Mouse (Mus musculus): ENCODE measurements around the gene Maip1.

The Maip1 gene

GRCm38 (mm10) chr1:57428368-57429308 lies 22.5 kb downstream of the Maip1 start:
- peak; percentile 60 for DNase-seq (ENCODE audit: low read depth, low spot score)

- DNase-seq (ENCODE audit: low read depth, low spot score): peak; percentile 47
Measured at GRCm38 (mm10) chr1:57429786-57430483, 23.8 kb downstream of the Maip1 start.

- DNase-seq (ENCODE audit: low read depth, low spot score): no peak
Measured at GRCm38 (mm10) chr1:57433141-57433540, 27.0 kb downstream of the Maip1 start.

GRCm38 (mm10) chr1:57436408-57436807 lies 30.3 kb downstream of the Maip1 start:
- peak; percentile 50 for DNase-seq (ENCODE audit: low read depth, low spot score)

- peak; percentile 52 for DNase-seq (ENCODE audit: low read depth, low spot score)
Measured at GRCm38 (mm10) chr1:57436954-57437353, 30.8 kb downstream of the Maip1 start.

GRCm38 (mm10) chr1:57439026-57439425 lies 32.9 kb downstream of the Maip1 start:
- DNase-seq (ENCODE audit: low read depth, low spot score): no peak

GRCm38 (mm10) chr1:57440771-57441170 lies 34.6 kb downstream of the Maip1 start:
- DNase-seq (ENCODE audit: low read depth, low spot score): peak; percentile 59

GRCm38 (mm10) chr1:57445679-57446078 lies 39.6 kb downstream of the Maip1 start:
- DNase-seq (ENCODE audit: low read depth, low spot score): no peak

GRCm38 (mm10) chr1:57450241-57450640 lies 44.1 kb downstream of the Maip1 start:
- no peak for DNase-seq (ENCODE audit: low read depth, low spot score)

GRCm38 (mm10) chr1:57460305-57460940 lies 54.3 kb downstream of the Maip1 start:
- DNase-seq (ENCODE audit: low read depth, low spot score): no peak
